Mouse (Mus musculus): ENCODE measurements around the gene Atg10. TPM values are rescaled to one million over a fixed set of nuclear protein-coding genes. Genes with fewer than 3 reads are reported as not detected.
A peak's percentile ranks its signal among the peaks of the same experiment; 100 is the strongest.

The Atg10 gene
- total RNA-seq, 1 experiment from 2014 or later = 20.6 TPM

- no peak for DNase-seq
These were observed 105.6 kb downstream of the Atg10 start for GRCm38 (mm10) chr13:91118156-91118555.

GRCm38 (mm10) chr13:91114880-91115279 lies 108.9 kb downstream of the Atg10 start:
- no peak for DNase-seq

- no peak for DNase-seq
These were observed 116.3 kb downstream of the Atg10 start for GRCm38 (mm10) chr13:91107308-91107946.

- DNase-seq = no peak
These were observed 121.5 kb downstream of the Atg10 start for GRCm38 (mm10) chr13:91102238-91102637.

- no peak for DNase-seq
These were observed 123.4 kb downstream of the Atg10 start for GRCm38 (mm10) chr13:91100417-91100816.

GRCm38 (mm10) chr13:91094851-91095250 lies 128.9 kb downstream of the Atg10 start:
- no peak for DNase-seq

- no peak for DNase-seq
These were observed 129.6 kb downstream of the Atg10 start for GRCm38 (mm10) chr13:91094196-91094595.

GRCm38 (mm10) chr13:91093610-91094009 lies 130.2 kb downstream of the Atg10 start:
- DNase-seq = no peak

GRCm38 (mm10) chr13:91093162-91093561 lies 130.6 kb downstream of the Atg10 start:
- peak; percentile 20 for DNase-seq

- DNase-seq = no peak
These were observed 132.0 kb downstream of the Atg10 start for GRCm38 (mm10) chr13:91091731-91092190.

- DNase-seq = no peak
These were observed 132.7 kb downstream of the Atg10 start for GRCm38 (mm10) chr13:91090861-91091730.

- no peak for DNase-seq
These were observed 137.3 kb downstream of the Atg10 start for GRCm38 (mm10) chr13:91086361-91086900.

GRCm38 (mm10) chr13:91072351-91072750 lies 151.4 kb downstream of the Atg10 start:
- DNase-seq = no peak

- no peak for DNase-seq
These were observed 162.9 kb downstream of the Atg10 start for GRCm38 (mm10) chr13:91060871-91061270.

- DNase-seq = no peak
These were observed 175.6 kb downstream of the Atg10 start for GRCm38 (mm10) chr13:91048171-91048570.

GRCm38 (mm10) chr13:91046851-91047250 lies 176.9 kb downstream of the Atg10 start:
- DNase-seq = no peak

GRCm38 (mm10) chr13:91041236-91041635 lies 182.5 kb downstream of the Atg10 start:
- no peak for DNase-seq

GRCm38 (mm10) chr13:91040421-91040820 lies 183.3 kb downstream of the Atg10 start:
- DNase-seq = peak; percentile 29

- DNase-seq = peak; percentile 18
These were observed 184.5 kb downstream of the Atg10 start for GRCm38 (mm10) chr13:91039201-91039807.

GRCm38 (mm10) chr13:91038636-91039035 lies 185.1 kb downstream of the Atg10 start:
- DNase-seq = no peak

GRCm38 (mm10) chr13:91038034-91038433 lies 185.7 kb downstream of the Atg10 start:
- DNase-seq = no peak

- no peak for DNase-seq
These were observed 186.4 kb downstream of the Atg10 start for GRCm38 (mm10) chr13:91037405-91037804.

GRCm38 (mm10) chr13:91031836-91032235 lies 191.9 kb downstream of the Atg10 start:
- no peak for DNase-seq
